21 mouse cellular contexts compared by ENCODE assay signal in the genomic region with DNA sequence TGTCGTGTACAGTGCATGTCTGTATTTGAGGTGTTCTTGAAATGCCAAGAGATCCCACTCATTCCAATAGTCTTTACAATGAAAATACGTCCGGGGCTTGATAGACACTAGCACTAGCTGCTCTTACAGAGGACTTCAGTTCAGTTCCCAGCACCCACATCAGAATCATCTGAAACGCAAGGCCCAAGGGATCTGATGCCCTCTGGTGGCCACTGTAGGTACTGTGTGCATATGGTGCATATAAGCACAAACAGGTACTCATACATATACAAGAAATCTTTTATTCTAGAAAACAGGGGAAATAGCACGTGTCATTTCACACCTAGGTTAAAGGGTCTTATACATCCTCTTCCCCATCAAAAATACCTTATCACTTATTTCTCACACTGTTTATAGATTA.
DNase-seq lines count a peak whose midpoint lies in the region; ATAC-seq and TF ChIP-seq lines count a peak whose summit lies in the region.
"Had no signal": no experiment of that assay in that cellular context is flagged by ENCODE, and none has a peak within 500 bp of the region (broad histone marks: within the 10 kb centered on the region; RNA-seq: fewer than 3 reads in every experiment).

No protein-coding gene starts in this region.

- 95% methylated on average over 5 of the region's 5 CpGs for WGBS in thymus, adult 2 months

- no peak for TF ChIP-seq POLR2A in thymus, adult 2 months (IDR thresholded peaks at IDR 0.05; ENCODE audit: control insufficient read depth, extremely low read depth, insufficient read depth, low read length, poor library complexity)

- no peak for ATAC-seq in CD4-positive, CD25-positive, alpha-beta regulatory T cell, adult 4 months
- ATAC-seq in granulocyte monocyte progenitor cell, adult 5-6 weeks (replicated peaks; ENCODE audit: poor library complexity, severe bottlenecking), result no peak
- no peak for ATAC-seq in megakaryocyte-erythroid progenitor cell, adult 5-6 weeks (replicated peaks; ENCODE audit: low FRiP score, low TSS enrichment, poor library complexity, severe bottlenecking)
- ATAC-seq: intestine, embryonic 15.5 days; midbrain, embryonic 16.5 days had no signal

- no peak overlapping the region for H3K27ac ChIP-seq in layer of hippocampus, adult 2 months
- no peak overlapping the region for H3K27ac ChIP-seq in thymus, adult 2 months (ENCODE audit: control insufficient read depth, insufficient read depth, low read length)
- H3K27ac ChIP-seq: embryonic facial prominence, embryonic 10.5 days; heart, embryonic 13.5 days; hindbrain, embryonic 10.5 days; intestine, embryonic 15.5 days; limb, embryonic 10.5 days; liver, embryonic 15.5 days had no signal

- no peak overlapping the region for H3K4me3 ChIP-seq in layer of hippocampus, adult 2 months
- no peak overlapping the region for H3K4me3 ChIP-seq in thymus, adult 2 months (ENCODE audit: control insufficient read depth, insufficient read depth, low read length)
- H3K4me3 ChIP-seq: embryonic facial prominence, embryonic 10.5 days; erythroblast, embryonic 14.5 days; heart, embryonic 13.5 days; hindbrain, embryonic 10.5 days; intestine, embryonic 15.5 days; limb, embryonic 10.5 days; liver, embryonic 15.5 days had no signal

- no peaks in the 10 kb centered on the region for H3K36me3 ChIP-seq in thymus, adult 2 months (ENCODE audit: control insufficient read depth, insufficient read depth, low read length)
- H3K36me3 ChIP-seq: embryonic facial prominence, embryonic 10.5 days; heart, embryonic 13.5 days; hindbrain, embryonic 10.5 days; intestine, embryonic 15.5 days; limb, embryonic 10.5 days; liver, embryonic 15.5 days had no signal

- no peaks in the 10 kb centered on the region for H3K27me3 ChIP-seq in thymus, adult 2 months (ENCODE audit: control insufficient read depth, insufficient read depth, low read length)
- H3K27me3 ChIP-seq: heart, embryonic 13.5 days; intestine, embryonic 15.5 days; liver, embryonic 15.5 days had no signal

- no peaks in the 10 kb centered on the region for H3K4me1 ChIP-seq in thymus, adult 2 months (replicated peaks; ENCODE audit: control insufficient read depth, insufficient read depth, low read length)
- H3K4me1 ChIP-seq: embryonic facial prominence, embryonic 10.5 days; hindbrain, embryonic 10.5 days; intestine, embryonic 15.5 days; limb, embryonic 10.5 days; liver, embryonic 15.5 days had no signal

- DNase-seq in CD4-positive, CD25-positive, alpha-beta regulatory T cell, adult 2 months (ENCODE audit: low read depth, low spot score), result peak; percentile 1
- no peak for DNase-seq in layer of hippocampus, adult 2 months (ENCODE audit: low spot score in 2 of 2)
- no peak for DNase-seq in layer of hippocampus, adult 11-12 months (ENCODE audit: low spot score)
- DNase-seq in thymus, adult 2 months, result peak; percentile 2
- DNase-seq in thymus, postnatal 25 days, result no peak
- DNase-seq: gastrocnemius, postnatal 36 days; kidney, postnatal 36 days; layer of hippocampus, postnatal 36 days; right cerebral cortex, postnatal 14 days; thymus, adult 18-20 months had no signal

- TF ChIP-seq CTCF in layer of hippocampus, adult 2 months (conservative IDR thresholded peaks at IDR 0.05), result peak; percentile 51
- TF ChIP-seq CTCF in thymus, adult 2 months (IDR thresholded peaks at IDR 0.05; ENCODE audit: borderline replicate concordance, control insufficient read depth, extremely low read depth, insufficient read depth, low read length, poor library complexity), result no peak

Comparison
In these comparisons a context has a peak if more than half of its experiments do, and no peak if none do; other contexts are left out.
1. DNase-seq: peak in CD4-positive, CD25-positive, alpha-beta regulatory T cell, adult 2 months (single experiment) and thymus, adult 2 months (single experiment); none in layer of hippocampus, adult 2 months (0 of 2), layer of hippocampus, adult 11-12 months (single experiment) and thymus, postnatal 25 days (single experiment).